Mouse (Mus musculus): Measurements from ENCODE around the gene Olfr93. TPM values are rescaled to one million over a fixed set of nuclear protein-coding genes. Genes with fewer than 3 reads are reported as not detected.
"Not testable (repeated sequence)": the region's sequence is repeated elsewhere in the genome, so short reads cannot be mapped to it uniquely, and the experiment has no call there.

The Olfr93 gene
- polyA plus RNA-seq, 1 experiment = not detected

GRCm38 (mm10) chr17:37193032-37193431 is 31.7 kb upstream of the Olfr93 start:
- Histone ChIP-seq H3K27me3 (ENCODE audit: control insufficient read depth, insufficient read depth, low read length) (no peaks in the 10 kb centered on the region), H3K4me1 (ENCODE audit: control insufficient read depth, insufficient read depth, insufficient read length, low read length) (peaks cover 8% of the 10 kb centered on the region), H3K27ac (ENCODE audit: insufficient read depth, low read depth, low read length) (no peak overlapping the region), H3K36me3 (ENCODE audit: control insufficient read depth, insufficient read depth, low read length) (no peaks in the 10 kb centered on the region), H3K4me3 (ENCODE audit: low read depth, low read length) (no peak overlapping the region)
- TF ChIP-seq CTCF (IDR thresholded peaks at IDR 0.05; ENCODE audit: extremely low read depth, insufficient read length, insufficient replicate concordance, low read depth, low read length) (no peak), POLR2A (IDR thresholded peaks at IDR 0.05; ENCODE audit: low read depth, low read length) (no peak)

- TF ChIP-seq POLR2A (IDR thresholded peaks at IDR 0.05; ENCODE audit: low read depth, low read length) = no peak
- no peak for TF ChIP-seq CTCF (IDR thresholded peaks at IDR 0.05; ENCODE audit: extremely low read depth, insufficient read length, insufficient replicate concordance, low read depth, low read length)
- H3K27me3 ChIP-seq (ENCODE audit: control insufficient read depth, insufficient read depth, low read length) = no peaks in the 10 kb centered on the region
- H3K4me3 ChIP-seq (ENCODE audit: low read depth, low read length) = no peak overlapping the region
- no peaks in the 10 kb centered on the region; the same call in 1 of the 2 replicates for H3K4me1 ChIP-seq (ENCODE audit: control insufficient read depth, insufficient read depth, insufficient read length, low read length)
- WGBS = 48% methylated on average over 2 of the region's 2 CpGs
- no peak overlapping the region for H3K27ac ChIP-seq (ENCODE audit: insufficient read depth, low read depth, low read length)
- H3K36me3 ChIP-seq (ENCODE audit: control insufficient read depth, insufficient read depth, low read length) = no peaks in the 10 kb centered on the region
These were observed 29.4 kb upstream of the Olfr93 start for GRCm38 (mm10) chr17:37190711-37191110.

GRCm38 (mm10) chr17:37185474-37185873 is 24.2 kb upstream of the Olfr93 start:
- no peak for TF ChIP-seq CTCF (IDR thresholded peaks at IDR 0.05; ENCODE audit: extremely low read depth, insufficient read length, insufficient replicate concordance, low read depth, low read length)
- no peak for TF ChIP-seq POLR2A (IDR thresholded peaks at IDR 0.05; ENCODE audit: low read depth, low read length)
- Histone ChIP-seq H3K4me1 (ENCODE audit: control insufficient read depth, insufficient read depth, insufficient read length, low read length) (no peaks in the 10 kb centered on the region), H3K4me3 (ENCODE audit: low read depth, low read length) (no peak overlapping the region), H3K27me3 (ENCODE audit: control insufficient read depth, insufficient read depth, low read length) (no peaks in the 10 kb centered on the region), H3K27ac (ENCODE audit: insufficient read depth, low read depth, low read length) (no peak overlapping the region), H3K36me3 (ENCODE audit: control insufficient read depth, insufficient read depth, low read length) (no peaks in the 10 kb centered on the region)
- WGBS = 10% methylated on average over 6 of the region's 6 CpGs

- H3K27ac ChIP-seq (ENCODE audit: insufficient read depth, low read depth, low read length); H3K36me3 ChIP-seq (ENCODE audit: control insufficient read depth, insufficient read depth, low read length); H3K27me3 ChIP-seq (ENCODE audit: control insufficient read depth, insufficient read depth, low read length); H3K4me3 ChIP-seq (ENCODE audit: low read depth, low read length); H3K4me1 ChIP-seq (ENCODE audit: control insufficient read depth, insufficient read depth, insufficient read length, low read length): not testable (repeated sequence)
- WGBS = 54% methylated on average over 4 of the region's 4 CpGs
These were observed 29.9 kb downstream of the Olfr93 start for GRCm38 (mm10) chr17:37131366-37131765.

- H3K27me3 ChIP-seq (ENCODE audit: control insufficient read depth, insufficient read depth, low read length) = no peaks in the 10 kb centered on the region
- no peak within 1 kb of the TSS for H3K4me3 ChIP-seq (ENCODE audit: low read depth, low read length)
- no peak within 1 kb of the TSS for H3K27ac ChIP-seq (ENCODE audit: insufficient read depth, low read depth, low read length)
- no peaks in the 10 kb centered on the region for H3K4me1 ChIP-seq (ENCODE audit: control insufficient read depth, insufficient read depth, insufficient read length, low read length)
- WGBS = 86% methylated on average over 2 of the region's 2 CpGs
- TF ChIP-seq CTCF (IDR thresholded peaks at IDR 0.05; ENCODE audit: extremely low read depth, insufficient read length, insufficient replicate concordance, low read depth, low read length) = no peak
- TF ChIP-seq POLR2A (IDR thresholded peaks at IDR 0.05; ENCODE audit: low read depth, low read length) = no peak
- H3K36me3 ChIP-seq (ENCODE audit: control insufficient read depth, insufficient read depth, low read length) = no peaks in the 10 kb centered on the region
These were observed 41.3 kb downstream of the Olfr93 start, which contains the start of gene Olfr92 for GRCm38 (mm10) chr17:37119988-37120387. Gene Olfr92, minus strand, starts transcription at chr17:37120088.

GRCm38 (mm10) chr17:37098178-37098577 is 63.1 kb downstream of the Olfr93 start, which contains the start of gene Olfr91:
Gene Olfr91, minus strand, starts transcription at chr17:37098278.
- no peaks in the 10 kb centered on the region for H3K4me1 ChIP-seq (ENCODE audit: control insufficient read depth, insufficient read depth, insufficient read length, low read length)
- no peak for TF ChIP-seq POLR2A (IDR thresholded peaks at IDR 0.05; ENCODE audit: low read depth, low read length)
- no peak for TF ChIP-seq CTCF (IDR thresholded peaks at IDR 0.05; ENCODE audit: extremely low read depth, insufficient read length, insufficient replicate concordance, low read depth, low read length)
- H3K4me3 ChIP-seq (ENCODE audit: low read depth, low read length) = no peak within 1 kb of the TSS
- H3K27ac ChIP-seq (ENCODE audit: insufficient read depth, low read depth, low read length) = no peak within 1 kb of the TSS
- WGBS = 85% methylated on average over 1 of the region's 1 CpGs
- H3K36me3 ChIP-seq (ENCODE audit: control insufficient read depth, insufficient read depth, low read length) = no peaks in the 10 kb centered on the region
- H3K27me3 ChIP-seq (ENCODE audit: control insufficient read depth, insufficient read depth, low read length) = no peaks in the 10 kb centered on the region

GRCm38 (mm10) chr17:37093289-37093688 is 68.0 kb downstream of the Olfr93 start:
- Histone ChIP-seq H3K27ac (ENCODE audit: insufficient read depth, low read depth, low read length) (no peak overlapping the region), H3K27me3 (ENCODE audit: control insufficient read depth, insufficient read depth, low read length) (no peaks in the 10 kb centered on the region), H3K36me3 (ENCODE audit: control insufficient read depth, insufficient read depth, low read length) (no peaks in the 10 kb centered on the region), H3K4me3 (ENCODE audit: low read depth, low read length) (no peak overlapping the region), H3K4me1 (ENCODE audit: control insufficient read depth, insufficient read depth, insufficient read length, low read length) (no peaks in the 10 kb centered on the region)
- no peak for TF ChIP-seq POLR2A (IDR thresholded peaks at IDR 0.05; ENCODE audit: low read depth, low read length)
- TF ChIP-seq CTCF (IDR thresholded peaks at IDR 0.05; ENCODE audit: extremely low read depth, insufficient read length, insufficient replicate concordance, low read depth, low read length) = no peak
- 74% methylated on average over 5 of the region's 5 CpGs for WGBS

- 67% methylated on average over 1 of the region's 1 CpGs for WGBS
- Histone ChIP-seq H3K36me3 (ENCODE audit: control insufficient read depth, insufficient read depth, low read length) (no peaks in the 10 kb centered on the region), H3K27me3 (ENCODE audit: control insufficient read depth, insufficient read depth, low read length) (no peaks in the 10 kb centered on the region), H3K4me3 (ENCODE audit: low read depth, low read length) (no peak overlapping the region), H3K4me1 (ENCODE audit: control insufficient read depth, insufficient read depth, insufficient read length, low read length) (no peaks in the 10 kb centered on the region), H3K27ac (ENCODE audit: insufficient read depth, low read depth, low read length) (no peak overlapping the region)
- TF ChIP-seq CTCF (IDR thresholded peaks at IDR 0.05; ENCODE audit: extremely low read depth, insufficient read length, insufficient replicate concordance, low read depth, low read length) (no peak), POLR2A (IDR thresholded peaks at IDR 0.05; ENCODE audit: low read depth, low read length) (no peak)
These were observed 69.1 kb downstream of the Olfr93 start for GRCm38 (mm10) chr17:37092198-37092597.

Other genes with a start within 250 kb of the Olfr93 start
- gene Rnf39, start 218.6 kb downstream of the Olfr93 start, polyA plus RNA-seq (2012; rRNA removed) = 3.6 and 16.0 TPM in 2 replicates
- gene Ppp1r11, start 209.8 kb downstream of the Olfr93 start, polyA plus RNA-seq (2012; rRNA removed) = 16.7 and 31.1 TPM in 2 replicates
- 14.3 and 23.8 TPM in 2 replicates for gene Znrd1, start 202.9 kb downstream of the Olfr93 start, polyA plus RNA-seq (2012; rRNA removed)
- gene Znrd1as, start 202.9 kb downstream of the Olfr93 start, polyA plus RNA-seq (2012; rRNA removed) = 0.18 and 0.25 TPM in 2 replicates
- not detected in 2 replicates for gene 2410137M14Rik, start 180.3 kb downstream of the Olfr93 start, polyA plus RNA-seq (2012; rRNA removed)
- gene H2-M5, start 172.0 kb downstream of the Olfr93 start, polyA plus RNA-seq (2012; rRNA removed) = 0.09 TPM in 1 of 2 replicates, not detected in the other
- 0.70 and 0.84 TPM in 2 replicates for gene Zfp57, start 160.3 kb downstream of the Olfr93 start, polyA plus RNA-seq (2012; rRNA removed)
- gene Mog, start 138.1 kb downstream of the Olfr93 start, polyA plus RNA-seq (2012; rRNA removed) = not detected in 2 replicates
- 7.3 and 14.5 TPM in 2 replicates for gene Gabbr1, start 115.5 kb downstream of the Olfr93 start, polyA plus RNA-seq (2012; rRNA removed)
- not detected in 2 replicates for gene Olfr90, start 73.0 kb downstream of the Olfr93 start, polyA plus RNA-seq (2012; rRNA removed)
- not detected in 2 replicates for gene Olfr91, start 63.2 kb downstream of the Olfr93 start, polyA plus RNA-seq (2012; rRNA removed)
- gene Olfr92, start 41.4 kb downstream of the Olfr93 start, polyA plus RNA-seq (2012; rRNA removed) = not detected in 2 replicates
- gene Ubd, start 32.4 kb upstream of the Olfr93 start, polyA plus RNA-seq (2012; rRNA removed) = 0.79 TPM in 1 of 2 replicates, not detected in the other
- not detected in 2 replicates for gene Olfr94, start 39.5 kb upstream of the Olfr93 start, polyA plus RNA-seq (2012; rRNA removed)
- gene Olfr95, start 51.6 kb upstream of the Olfr93 start, polyA plus RNA-seq (2012; rRNA removed) = not detected in 2 replicates
- gene Olfr96, start 58.7 kb upstream of the Olfr93 start, polyA plus RNA-seq (2012; rRNA removed) = not detected in 2 replicates
- not detected in 2 replicates for gene Olfr97, start 75.8 kb upstream of the Olfr93 start, polyA plus RNA-seq (2012; rRNA removed)
- not detected in 2 replicates for gene Olfr98, start 102.3 kb upstream of the Olfr93 start, polyA plus RNA-seq (2012; rRNA removed)
- gene H2-M3, start 108.7 kb upstream of the Olfr93 start, polyA plus RNA-seq (2012; rRNA removed) = 3.1 and 4.0 TPM in 2 replicates
- not detected in 2 replicates for gene Olfr99, start 122.0 kb upstream of the Olfr93 start, polyA plus RNA-seq (2012; rRNA removed)
- gene Olfr101, start 142.8 kb upstream of the Olfr93 start, polyA plus RNA-seq (2012; rRNA removed) = not detected in 2 replicates
- gene Olfr102, start 155.6 kb upstream of the Olfr93 start, polyA plus RNA-seq (2012; rRNA removed) = not detected in 2 replicates
- not detected in 2 replicates for gene Olfr103, start 178.2 kb upstream of the Olfr93 start, polyA plus RNA-seq (2012; rRNA removed)
- gene Olfr104-ps, start 198.1 kb upstream of the Olfr93 start, polyA plus RNA-seq (2012; rRNA removed) = not detected in 2 replicates
- gene Olfr105-ps, start 217.5 kb upstream of the Olfr93 start, polyA plus RNA-seq (2012; rRNA removed) = not detected in 2 replicates
- gene Olfr106-ps, start 228.9 kb upstream of the Olfr93 start, polyA plus RNA-seq (2012; rRNA removed) = not detected in 2 replicates
- not detected in 2 replicates for gene Olfr107, start 237.7 kb upstream of the Olfr93 start, polyA plus RNA-seq (2012; rRNA removed)